Mouse (Mus musculus): Measurements from ENCODE around the gene Ripk1. TPM values are rescaled to one million over a fixed set of nuclear protein-coding genes. Genes with fewer than 3 reads are reported as not detected.

Gene Ripk1
- polyA plus RNA-seq, 1 experiment from 2014 or later: 17.8 TPM

DNA sequence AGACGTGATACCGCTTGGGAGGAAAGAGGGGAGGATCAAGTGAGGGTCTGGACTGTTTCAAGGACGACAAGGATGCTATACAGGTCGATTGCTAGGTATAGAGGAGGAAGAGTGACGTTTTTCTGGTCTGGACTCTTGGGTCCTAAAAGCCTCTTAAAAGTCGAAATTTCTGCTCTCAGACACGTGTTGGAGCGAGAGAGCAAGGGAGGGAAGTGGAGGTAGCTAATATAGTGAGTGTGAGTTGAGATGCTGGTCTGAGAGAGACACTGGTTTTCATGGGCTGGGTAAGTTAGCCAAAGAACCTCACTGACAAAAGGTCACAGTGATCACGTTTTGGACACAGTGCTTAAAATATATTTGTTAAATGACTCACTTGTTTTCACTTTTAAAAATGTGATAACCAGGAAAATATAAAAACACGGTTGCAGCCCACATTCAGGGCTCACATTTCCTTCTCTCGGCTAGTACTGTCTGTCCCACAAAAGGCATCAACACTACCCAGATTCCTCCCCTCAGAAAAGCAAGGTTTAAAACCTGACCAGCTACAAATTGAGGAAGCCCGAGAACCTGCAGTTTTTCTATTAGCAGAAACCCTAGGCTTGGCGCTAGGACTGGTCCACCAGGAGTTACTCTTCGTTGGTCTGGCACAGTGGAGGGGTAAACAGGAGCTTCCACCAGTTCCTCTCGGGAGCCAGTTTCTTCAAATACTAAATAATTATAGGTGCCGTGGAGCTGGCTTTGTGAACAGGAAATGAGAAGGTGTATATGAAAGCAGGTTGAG lies 76.5 kb downstream of the Ripk1 start:
- Histone ChIP-seq H3K4me2 (ENCODE audit: low read depth, low read length) (peak overlapping the region; percentile 89), H3K27ac (ENCODE audit: low read length) (no peak overlapping the region; the same call in 1 of the 2 replicates), H3K4me3 (replicated peaks; ENCODE audit: low read length) (peak overlapping the region; percentile 88), H3K36me3 (ENCODE audit: control insufficient read depth, insufficient read depth, low read length) (no peaks in the 10 kb centered on the region), H3K9me3 (replicated peaks; ENCODE audit: control insufficient read depth, low read length) (no peaks in the 10 kb centered on the region), H3K4me1 (ENCODE audit: control insufficient read depth, insufficient read depth, low read length) (peaks cover 13% of the 10 kb centered on the region), H3K27me3 (ENCODE audit: control insufficient read depth, insufficient read depth, low read length) (no peaks in the 10 kb centered on the region), H3K9ac (ENCODE audit: low read length) (peak overlapping the region; percentile 91)
- 38% methylated on average over 16 of the region's 16 CpGs for WGBS
- peak; percentile 3; the same call in 1 of the 2 replicates for ATAC-seq (ENCODE audit: insufficient read depth, low FRiP score)

DNA sequence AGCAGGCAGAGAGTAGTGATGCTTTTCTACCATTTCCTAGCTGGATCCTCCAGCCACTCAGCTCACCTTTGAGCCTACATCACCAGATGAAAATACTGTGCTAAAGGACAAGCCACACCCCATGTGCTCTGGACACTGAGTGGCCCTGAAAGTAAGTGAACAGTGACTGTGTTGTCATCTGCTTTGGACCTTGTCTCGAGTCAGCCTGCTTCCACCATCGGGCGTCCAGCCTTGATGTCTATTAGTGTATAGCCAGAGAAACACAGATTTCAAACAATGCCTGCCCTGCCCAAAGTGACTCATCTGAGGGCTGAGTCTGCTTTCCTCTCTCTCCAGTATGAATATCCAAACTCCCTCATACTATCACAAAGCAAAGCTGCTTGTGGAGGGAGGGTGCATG lies 77.6 kb downstream of the Ripk1 start:
- H3K4me1 ChIP-seq (ENCODE audit: control insufficient read depth, insufficient read depth, low read length): peaks cover 20% of the 10 kb centered on the region
- H3K36me3 ChIP-seq (ENCODE audit: control insufficient read depth, insufficient read depth, low read length): no peaks in the 10 kb centered on the region
- ATAC-seq (ENCODE audit: insufficient read depth, low FRiP score): no peak
- H3K27ac ChIP-seq (ENCODE audit: low read length): no peak overlapping the region
- no peak overlapping the region for H3K4me2 ChIP-seq (ENCODE audit: low read depth, low read length)
- H3K4me3 ChIP-seq (replicated peaks; ENCODE audit: low read length): no peak overlapping the region
- no peaks in the 10 kb centered on the region for H3K9me3 ChIP-seq (replicated peaks; ENCODE audit: control insufficient read depth, low read length)
- 73% methylated on average over 3 of the region's 3 CpGs for WGBS
- no peak overlapping the region for H3K9ac ChIP-seq (ENCODE audit: low read length)
- no peaks in the 10 kb centered on the region for H3K27me3 ChIP-seq (ENCODE audit: control insufficient read depth, insufficient read depth, low read length)

DNA sequence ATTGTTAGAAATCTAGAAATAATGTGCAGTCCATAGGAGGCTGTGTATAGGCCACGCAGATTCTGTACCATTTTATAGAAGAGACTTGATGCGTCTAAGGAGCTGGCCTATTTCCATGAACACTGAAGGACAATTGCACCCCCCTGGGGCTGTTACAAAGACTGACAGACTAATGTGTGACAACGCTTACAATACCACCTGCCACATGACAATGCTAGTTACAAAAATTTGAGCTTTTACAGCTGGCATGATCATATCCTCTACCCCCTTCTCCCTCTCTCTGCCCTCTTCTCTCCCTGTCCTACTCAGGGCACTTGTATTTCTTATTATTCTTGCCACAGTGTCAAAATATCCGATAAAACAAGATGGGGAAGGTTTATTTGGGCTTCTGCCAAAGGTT lies 79.8 kb downstream of the Ripk1 start:
- Histone ChIP-seq H3K4me2 (ENCODE audit: low read depth, low read length) (no peak overlapping the region), H3K9me3 (replicated peaks; ENCODE audit: control insufficient read depth, low read length) (no peaks in the 10 kb centered on the region), H3K36me3 (ENCODE audit: control insufficient read depth, insufficient read depth, low read length) (no peaks in the 10 kb centered on the region), H3K27ac (ENCODE audit: low read length) (no peak overlapping the region), H3K4me1 (ENCODE audit: control insufficient read depth, insufficient read depth, low read length) (peaks cover 17% of the 10 kb centered on the region), H3K4me3 (replicated peaks; ENCODE audit: low read length) (no peak overlapping the region), H3K27me3 (ENCODE audit: control insufficient read depth, insufficient read depth, low read length) (no peaks in the 10 kb centered on the region), H3K9ac (ENCODE audit: low read length) (no peak overlapping the region)
- 69% methylated on average over 4 of the region's 4 CpGs for WGBS
- ATAC-seq (ENCODE audit: insufficient read depth, low FRiP score): no peak

DNA sequence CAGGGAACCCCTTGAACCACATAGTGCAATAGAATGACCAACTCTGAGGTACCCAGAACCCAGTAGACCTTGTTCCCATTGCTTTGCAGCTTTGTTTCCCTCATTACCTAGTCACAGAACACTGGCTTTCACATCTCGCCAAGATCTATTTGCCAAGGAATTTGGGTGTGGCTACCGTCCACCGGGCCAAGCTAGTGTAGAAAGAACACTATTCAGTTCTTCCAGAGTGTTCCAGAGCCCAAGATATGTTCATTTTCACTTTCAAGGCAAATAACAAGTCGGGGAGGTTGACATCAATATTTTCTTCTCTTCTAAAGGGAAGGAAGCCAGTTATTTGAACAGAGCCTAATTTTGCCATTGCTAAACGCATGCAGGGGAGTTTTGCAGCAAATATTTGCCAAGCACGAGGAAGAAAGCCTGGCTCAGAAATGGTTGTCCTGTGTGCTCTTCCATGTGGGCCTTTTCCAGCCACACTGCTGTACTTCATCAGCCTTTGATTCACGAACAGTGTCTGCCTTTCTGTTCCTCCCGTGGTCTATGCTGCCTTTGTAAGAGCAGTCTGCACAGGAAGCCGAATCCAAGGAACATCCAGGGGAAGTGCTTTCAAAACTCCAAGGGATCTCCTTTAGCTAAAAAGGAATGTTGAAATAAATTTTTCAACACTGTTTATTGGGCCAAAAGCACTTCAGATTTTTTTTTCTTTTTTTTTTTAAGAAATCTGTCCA lies 82.0 kb downstream of the Ripk1 start:
- Histone ChIP-seq H3K4me1 (ENCODE audit: control insufficient read depth, insufficient read depth, low read length) (peaks cover 10% of the 10 kb centered on the region; the same call in 1 of the 2 replicates), H3K9me3 (replicated peaks; ENCODE audit: control insufficient read depth, low read length) (no peaks in the 10 kb centered on the region), H3K36me3 (ENCODE audit: control insufficient read depth, insufficient read depth, low read length) (no peaks in the 10 kb centered on the region), H3K9ac (ENCODE audit: low read length) (no peak overlapping the region), H3K4me2 (ENCODE audit: low read depth, low read length) (no peak overlapping the region), H3K27ac (ENCODE audit: low read length) (peak overlapping the region; percentile 75), H3K4me3 (replicated peaks; ENCODE audit: low read length) (no peak overlapping the region), H3K27me3 (ENCODE audit: control insufficient read depth, insufficient read depth, low read length) (no peaks in the 10 kb centered on the region)
- no peak for ATAC-seq (ENCODE audit: insufficient read depth, low FRiP score)
- WGBS: 36% methylated on average over 9 of the region's 9 CpGs

Other genes with a start within 250 kb of the Ripk1 start
- not detected in 2 replicates for gene Serpinb6e, start 159.0 kb upstream of the Ripk1 start, polyA plus RNA-seq (2015; fragmentation: Nextera tagmentation; extraction: Ambion mirVana)
- not detected in 2 replicates for gene Serpinb6c, start 96.7 kb upstream of the Ripk1 start, polyA plus RNA-seq (2015; fragmentation: Nextera tagmentation; extraction: Ambion mirVana)
- 27.0 and 27.6 TPM in 2 replicates for gene Nqo2, start 37.7 kb upstream of the Ripk1 start, polyA plus RNA-seq (2015; fragmentation: Nextera tagmentation; extraction: Ambion mirVana)
- gene Serpinb6a, start 431 bp downstream of the Ripk1 start, polyA plus RNA-seq (2015; fragmentation: Nextera tagmentation; extraction: Ambion mirVana): 66.4 and 75.2 TPM in 2 replicates
- 48.9 and 49.8 TPM in 2 replicates for gene Bphl, start 35.2 kb downstream of the Ripk1 start, polyA plus RNA-seq (2015; fragmentation: Nextera tagmentation; extraction: Ambion mirVana)
- gene Tubb2a, start 75.6 kb downstream of the Ripk1 start, polyA plus RNA-seq (2015; fragmentation: Nextera tagmentation; extraction: Ambion mirVana): 221 and 243 TPM in 2 replicates
- 41.7 and 45.5 TPM in 2 replicates for gene Tubb2b, start 128.1 kb downstream of the Ripk1 start, polyA plus RNA-seq (2015; fragmentation: Nextera tagmentation; extraction: Ambion mirVana)
- 58.8 and 62.9 TPM in 2 replicates for gene Psmg4, start 160.6 kb downstream of the Ripk1 start, polyA plus RNA-seq (2015; fragmentation: Nextera tagmentation; extraction: Ambion mirVana)

All from stomach, embryonic 16.5 days (tissue).